Mouse (Mus musculus): ENCODE data around the gene Kat2a. TPM values are rescaled to one million over a fixed set of nuclear protein-coding genes. Genes with fewer than 3 reads are reported as not detected.

Gene Kat2a
- total RNA-seq (2012; rRNA removed) (57.9 and 59.6 TPM in 2 replicates), polyA plus RNA-seq (2012; ENCODE audit: insufficient read depth in 1 of 2, insufficient read length in 2 of 2, low read depth in 1 of 2, low replicate concordance in 2 of 2, missing spikeins in 1 of 2) (100 to 1,000 TPM in 1 of 2 experiments, 10 to 100 TPM in 1; 63.7 to 143 TPM)

DNA sequence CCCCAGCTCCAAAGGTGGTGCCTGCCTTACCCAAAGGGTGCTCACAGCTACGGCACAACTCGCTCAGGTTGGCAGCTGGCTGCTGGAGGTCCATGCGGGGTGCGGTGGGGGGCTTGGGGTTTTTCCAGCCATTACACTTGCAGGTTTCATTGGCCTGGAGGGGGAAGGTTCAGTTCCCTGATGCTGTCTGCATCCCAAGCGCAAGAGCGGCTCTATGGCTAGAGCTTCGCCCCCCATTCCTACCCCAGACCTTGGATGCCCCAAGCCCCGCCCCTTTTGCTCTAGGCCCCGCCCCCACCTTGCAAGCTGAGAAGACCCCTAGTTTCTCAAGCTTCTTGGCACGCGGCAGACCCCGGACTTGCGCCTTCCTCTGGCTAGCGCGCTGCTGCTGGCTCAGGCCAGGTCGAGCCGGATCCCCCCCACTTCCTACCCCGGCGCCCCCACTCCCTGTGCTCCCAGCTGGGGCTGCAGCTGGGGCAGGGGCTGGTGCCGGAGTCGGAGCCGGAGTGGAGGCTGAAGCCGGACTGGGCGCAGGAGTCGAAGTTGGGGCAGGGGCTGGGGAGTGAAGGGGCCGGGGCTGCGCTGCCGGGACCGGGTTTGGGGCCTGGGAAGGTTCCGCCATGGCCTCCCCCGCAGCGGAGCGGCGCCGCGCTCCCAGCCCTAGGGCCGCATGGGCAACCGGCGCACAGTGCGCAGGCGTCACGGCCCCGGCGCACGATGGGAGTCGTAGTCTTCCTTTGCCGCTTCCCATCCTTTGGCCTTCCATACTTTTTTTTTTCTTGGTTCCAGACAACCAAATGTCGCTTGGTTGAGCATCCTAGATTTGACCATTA, at the start of gene Kat2a:
Kat2a (minus strand) TSS at position 683 of the 833 bp plus-strand sequence.
- Histone ChIP-seq H3K9ac (ENCODE audit: control insufficient read depth, low read depth, low read length, poor library complexity, severe bottlenecking) (peak within 1 kb of the TSS; percentile 96), H3K9me3 (replicated peaks; ENCODE audit: insufficient read depth, low read length) (no peaks in the 10 kb centered on the region), H3K27me3 (ENCODE audit: control insufficient read depth in 1 of 2, insufficient read depth in 2 of 2, low read length in 2 of 2) (no peaks in the 10 kb centered on the region), H3K4me1 (ENCODE audit: control insufficient read depth in 1 of 2, insufficient read depth in 2 of 2, low read length in 2 of 2) (peaks cover 5 to 27% of the 10 kb centered on the region in 2 experiments; a peak in 3 of 4 replicates), H3K36me3 (ENCODE audit: control insufficient read depth in 1 of 2, insufficient read depth in 2 of 2, low read length in 2 of 2) (peaks cover 2 to 28% of the 10 kb centered on the region in 2 experiments), H3K79me2 (ENCODE audit: control insufficient read depth, insufficient read depth, low read length, poor library complexity) (peaks cover 13% of the 10 kb centered on the region), H3K27ac (ENCODE audit: control insufficient read depth, low read depth, low read length) (peak within 1 kb of the TSS; percentile 79), H3K4me3 (ENCODE audit: control insufficient read depth in 1 of 2, insufficient read depth in 1 of 2, low read depth in 2 of 2, low read length in 2 of 2) (peak within 1 kb of the TSS; percentile 86 to 97)
- peak; percentile 89 for DNase-seq (ENCODE audit: low read depth, low spot score)
- TF ChIP-seq POLR2A (IDR thresholded peaks at IDR 0.05; ENCODE audit: control insufficient read depth in 1 of 2, insufficient read depth in 1 of 2, low read depth in 1 of 2, low read length in 2 of 2, poor library complexity in 1 of 2), result peak; percentile 95 to 99
- TF ChIP-seq GABPA (IDR thresholded peaks at IDR 0.05; ENCODE audit: low read depth, low read length), result no peak
- no peak for TF ChIP-seq ZKSCAN1 (IDR thresholded peaks at IDR 0.05; ENCODE audit: low read depth, low read length)
- no peak for TF ChIP-seq MAFK (IDR thresholded peaks at IDR 0.05; ENCODE audit: borderline replicate concordance, low read depth, low read length)
- TF ChIP-seq NELFE (IDR thresholded peaks at IDR 0.05; ENCODE audit: low read depth, low read length), result peak; percentile 97
- no peak for TF ChIP-seq ETS1 (IDR thresholded peaks at IDR 0.05; ENCODE audit: low read depth, low read length)
- TF ChIP-seq USF2 (IDR thresholded peaks at IDR 0.05; ENCODE audit: borderline replicate concordance in 1 of 2, insufficient read depth in 1 of 2, low read depth in 1 of 2, low read length in 2 of 2), result no peak
- TF ChIP-seq EP300 (IDR thresholded peaks at IDR 0.05; ENCODE audit: low read depth in 1 of 2, low read length in 2 of 2), result no peak
- no peak for TF ChIP-seq POLR2AphosphoS5 (IDR thresholded peaks at IDR 0.05; ENCODE audit: borderline replicate concordance, low read depth, low read length)
- peak; percentile 97 for TF ChIP-seq POLR2AphosphoS2 (IDR thresholded peaks at IDR 0.05; ENCODE audit: low read length)
- no peak for TF ChIP-seq CHD2 (IDR thresholded peaks at IDR 0.05; ENCODE audit: low read length)
- TF ChIP-seq TAL1 (IDR thresholded peaks at IDR 0.05; ENCODE audit: low read length), result no peak
- no peak for TF ChIP-seq BHLHE40 (IDR thresholded peaks at IDR 0.05; ENCODE audit: borderline replicate concordance, low read depth, low read length)
- no peak for TF ChIP-seq RAD21 (IDR thresholded peaks at IDR 0.05; ENCODE audit: low read depth, low read length)
- no peak; the same call in 1 of the 2 replicates for TF ChIP-seq USF1 (IDR thresholded peaks at IDR 0.05; ENCODE audit: low read depth, low read length)
- TF ChIP-seq MYC (IDR thresholded peaks at IDR 0.05; ENCODE audit: low read depth, low read length), result peak; percentile 95
- TF ChIP-seq RCOR1 (IDR thresholded peaks at IDR 0.05; ENCODE audit: low read depth, low read length), result peak; percentile 36; the same call in 1 of the 2 replicates
- TF ChIP-seq KAT2A (conservative IDR thresholded peaks at IDR 0.05; ENCODE audit: low read depth, low read length), result peak; percentile 92
- peak; percentile 55 for TF ChIP-seq TCF12 (IDR thresholded peaks at IDR 0.05; ENCODE audit: low read depth, low read length)
- peak; percentile 66 for TF ChIP-seq TBP (IDR thresholded peaks at IDR 0.05; ENCODE audit: low read depth, low read length)
- TF ChIP-seq ZMIZ1 (IDR thresholded peaks at IDR 0.05; ENCODE audit: low read depth, low read length), result peak; percentile 68; the same call in 1 of the 2 replicates
- peak; percentile 61; the same call in 1 of the 2 replicates for TF ChIP-seq MAZ (IDR thresholded peaks at IDR 0.05; ENCODE audit: low read depth, low read length)
- peak; percentile 99 for TF ChIP-seq HCFC1 (IDR thresholded peaks at IDR 0.05; ENCODE audit: low read depth, low read length)
- TF ChIP-seq CTCF (IDR thresholded peaks at IDR 0.05 in 2 of 3, conservative IDR thresholded peaks at IDR 0.05 in 1 of 3; ENCODE audit: control insufficient read depth in 1 of 3, insufficient read depth in 1 of 3, low read depth in 2 of 3, low read length in 3 of 3, poor library complexity in 1 of 3, severe bottlenecking in 1 of 3), result no peak; a peak in 1 of 6 replicates
- no peak for TF ChIP-seq JUND (IDR thresholded peaks at IDR 0.05; ENCODE audit: low read depth, low read length)
- peak; percentile 97 for TF ChIP-seq MXI1 (IDR thresholded peaks at IDR 0.05; ENCODE audit: low read depth, low read length)
- no peak for TF ChIP-seq GATA1 (IDR thresholded peaks at IDR 0.05; ENCODE audit: low read depth, low read length)
- TF ChIP-seq ELF1 (IDR thresholded peaks at IDR 0.05; ENCODE audit: low read depth, low read length), result peak; percentile 78
- peak; percentile 87 for TF ChIP-seq SIN3A (IDR thresholded peaks at IDR 0.05; ENCODE audit: low read length)
- TF ChIP-seq NRF1 (IDR thresholded peaks at IDR 0.05; ENCODE audit: insufficient read depth, low read depth, low read length, poor library complexity, severe bottlenecking), result peak; percentile 95
- peak; percentile 87 for TF ChIP-seq ZNF384 (IDR thresholded peaks at IDR 0.05; ENCODE audit: low read depth, low read length)
- TF ChIP-seq UBTF (IDR thresholded peaks at IDR 0.05; ENCODE audit: borderline replicate concordance, insufficient read depth, low read depth, low read length), result no peak
- no peak for TF ChIP-seq MEF2A (IDR thresholded peaks at IDR 0.05; ENCODE audit: extremely low read depth, insufficient replicate concordance, low read depth, low read length, poor library complexity, severe bottlenecking)
- peak; percentile 15; the same call in 1 of the 2 replicates for TF ChIP-seq ZC3H11A (IDR thresholded peaks at IDR 0.05; ENCODE audit: low read depth, low read length)

Measured in MEL (cell line).